Mouse (Mus musculus) CH12.LX (cell line): ENCODE measurements around the gene Acss1. TPM values are rescaled to one million over a fixed set of nuclear protein-coding genes. Genes with fewer than 3 reads are reported as not detected.

Experiments used
- DNase-seq: peaks from one replicate; pipeline ENCODE4 v3.0.0-alpha.2; 2013; ENCODE audit errors: extremely low read depth
- H3K27ac ChIP-seq: 2 replicates; pipeline ENCODE4 v1.5.1; 2012; ENCODE audit warnings: low read depth, mild to moderate bottlenecking, control low read depth, moderate library complexity; ENCODE audit not compliant: insufficient read depth
- H3K27me3 ChIP-seq: replicated peaks from 2 replicates; pipeline ENCODE3; 2012; ENCODE audit warnings: inconsistent platforms
- H3K36me3 ChIP-seq, 2 experiments: replicated peaks in 1 of 2; 2 replicates each; pipeline versions ENCODE3 to v1.6.1; 2012; ENCODE audit warnings: inconsistent platforms in 1 of 2, low read length in 1 of 2, mild to moderate bottlenecking in 1 of 2, mixed read lengths in 1 of 2, moderate library complexity in 1 of 2; ENCODE audit not compliant: control insufficient read depth in 1 of 2, insufficient read depth in 1 of 2
- H3K4me1 ChIP-seq, 2 experiments: 2 replicates each; pipeline ENCODE4 v1.6.1; 2012; ENCODE audit warnings: inconsistent platforms in 1 of 2, moderate library complexity in 1 of 2; ENCODE audit not compliant: insufficient read depth in 2 of 2, control insufficient read depth in 1 of 2
- H3K4me2 ChIP-seq: 2 replicates; pipeline ENCODE4 v1.6.1; 2012; ENCODE audit warnings: low read depth, mild to moderate bottlenecking, control low read depth; ENCODE audit not compliant: poor library complexity, insufficient read depth, severe bottlenecking
- H3K4me3 ChIP-seq, 3 experiments: fragments of 150-350 bp in 1 of 3; sonication (generic) in 1 of 3; replicated peaks in 1 of 3; 2 replicates each; pipeline versions ENCODE3 to v1.5.1; 2011 to 2012; ENCODE audit warnings: low read depth in 2 of 3, low read length in 2 of 3, mild to moderate bottlenecking in 2 of 3, moderate library complexity in 2 of 3, control low read depth in 1 of 3, improper control_type of control experiment in 1 of 3, inconsistent platforms in 1 of 3, mixed read lengths in 1 of 3; ENCODE audit not compliant: poor library complexity in 1 of 3
- H3K79me2 ChIP-seq: replicated peaks from 2 replicates; pipeline ENCODE4 v1.6.1; 2012; ENCODE audit warnings: mild to moderate bottlenecking, moderate library complexity; ENCODE audit not compliant: control insufficient read depth, poor library complexity, insufficient read depth, severe bottlenecking; ENCODE audit errors: extremely low read depth
- H3K9ac ChIP-seq: 2 replicates; pipeline ENCODE4 v1.6.1; 2012; ENCODE audit warnings: low read depth, mild to moderate bottlenecking, control low read depth, moderate library complexity; ENCODE audit not compliant: insufficient read depth
- H3K9me3 ChIP-seq: replicated peaks from 2 replicates; pipeline ENCODE3; 2012; ENCODE audit warnings: low read length, inconsistent platforms, mixed read lengths
- CHD2 ChIP-seq: IDR thresholded peaks from 2 replicates; pipeline ENCODE4 v1.6.1; 2011; ENCODE audit warnings: low read length, improper control_type of control experiment
- CTCF ChIP-seq, 2 experiments: IDR thresholded peaks in 1 of 2; conservative IDR thresholded peaks in 1 of 2; 2 replicates each; pipeline ENCODE4 v1.5.1; 2011 to 2012; ENCODE audit warnings: low read depth in 2 of 2, low read length in 2 of 2, improper control_type of control experiment in 1 of 2, inconsistent platforms in 1 of 2, mild to moderate bottlenecking in 1 of 2, moderate library complexity in 1 of 2
- ETS1 ChIP-seq: conservative IDR thresholded peaks from 2 replicates; pipeline ENCODE4 v1.6.1; 2012; ENCODE audit warnings: low read depth, mild to moderate bottlenecking, inconsistent platforms, low read length, improper control_type of control experiment, moderate library complexity
- GABPA ChIP-seq: IDR thresholded peaks from 2 replicates; pipeline ENCODE4 v1.6.1; 2012; ENCODE audit warnings: low read depth, low read length, improper control_type of control experiment, inconsistent platforms; ENCODE audit not compliant: insufficient replicate concordance
- JUN ChIP-seq: IDR thresholded peaks from 2 replicates; pipeline ENCODE4 v1.6.1; 2011; ENCODE audit warnings: low read depth, mild to moderate bottlenecking, low read length, improper control_type of control experiment, moderate library complexity; ENCODE audit not compliant: insufficient read depth
- KAT2A ChIP-seq: IDR thresholded peaks from 2 replicates; pipeline ENCODE4 v1.6.1; 2012; ENCODE audit warnings: low read length, improper control_type of control experiment, inconsistent platforms; ENCODE audit not compliant: insufficient replicate concordance
- MAFK ChIP-seq: IDR thresholded peaks from 2 replicates; pipeline ENCODE4 v1.6.1; 2011; ENCODE audit warnings: low read length, improper control_type of control experiment; ENCODE audit not compliant: insufficient replicate concordance
- MAZ ChIP-seq: IDR thresholded peaks from 2 replicates; pipeline ENCODE4 v1.6.1; 2012; ENCODE audit warnings: low read depth, mild to moderate bottlenecking, inconsistent platforms, low read length, improper control_type of control experiment, moderate library complexity
- MXI1 ChIP-seq: IDR thresholded peaks from 2 replicates; pipeline ENCODE4 v1.6.1; 2011; ENCODE audit warnings: mild to moderate bottlenecking, low read depth, low read length, improper control_type of control experiment
- NELFE ChIP-seq: IDR thresholded peaks from 2 replicates; pipeline ENCODE4 v1.6.1; 2011; ENCODE audit warnings: low read depth, low read length, improper control_type of control experiment
- NRF1 ChIP-seq: IDR thresholded peaks from 2 replicates; pipeline ENCODE4 v1.6.1; 2014; ENCODE audit warnings: low read depth, mild to moderate bottlenecking, inconsistent platforms, low read length, improper control_type of control experiment, moderate library complexity
- RAD21 ChIP-seq: IDR thresholded peaks from 2 replicates; pipeline ENCODE4 v1.6.1; 2011; ENCODE audit warnings: low read depth, mild to moderate bottlenecking, low read length, improper control_type of control experiment, moderate library complexity
- RCOR1 ChIP-seq: conservative IDR thresholded peaks from 2 replicates; pipeline ENCODE4 v1.6.1; 2012; ENCODE audit warnings: low read depth, mild to moderate bottlenecking, inconsistent platforms, low read length, improper control_type of control experiment
- SMC3 ChIP-seq: IDR thresholded peaks from 2 replicates; pipeline ENCODE4 v1.6.1; 2011; ENCODE audit warnings: low read depth, low read length, improper control_type of control experiment
- TBP ChIP-seq: conservative IDR thresholded peaks from 2 replicates; pipeline ENCODE4 v1.6.1; 2011; ENCODE audit warnings: low read depth, low read length, improper control_type of control experiment
- UBTF ChIP-seq: IDR thresholded peaks from 2 replicates; pipeline ENCODE4 v1.6.1; 2012; ENCODE audit warnings: low read depth, mild to moderate bottlenecking, inconsistent platforms, low read length, improper control_type of control experiment, moderate library complexity
- USF1 ChIP-seq: IDR thresholded peaks from 2 replicates; pipeline ENCODE4 v1.6.1; 2014; ENCODE audit warnings: low read depth, mild to moderate bottlenecking, inconsistent platforms, low read length, improper control_type of control experiment
- USF2 ChIP-seq: conservative IDR thresholded peaks from 2 replicates; pipeline ENCODE4 v1.6.1; 2011; ENCODE audit warnings: low read depth, low read length, improper control_type of control experiment
- dilution Hi-C: fragments of 300-500 bp; cut with MboI; formaldehyde crosslinking; loops from 2 replicates; pipeline ENCODE4 v1.14.3; 2020; ENCODE audit warnings: low sequenced_read_pairs; ENCODE audit not compliant: extremely low pct_unique_long_range_greater_than_20kb, extremely low pct_ligation_motif_present
- in situ Hi-C: fragments of 300-500 bp; cut with MboI; formaldehyde crosslinking; loops from 3 replicates; pipeline ENCODE4 v1.14.3; 2019; ENCODE audit warnings: low sequenced_read_pairs, low pct_ligation_motif_present, low pct_unique_long_range_greater_than_20kb, mixed read lengths
- polyA plus RNA-seq: library from polyadenylated mRNA; unstranded; fragments of >175 nt; gene quantifications from 2 replicates; pipeline ENCODE4 v1.2.1, GENCODE M21; 2012; ENCODE audit warnings: low read depth; ENCODE audit not compliant: insufficient read length
- total RNA-seq, 2 experiments: library from RNA; depleted of rRNA; stranded (reverse); fragments of 300-350 nt in 1 of 2; fragments of >200 nt in 1 of 2; gene quantifications; 2 replicates each; pipeline ENCODE4 v1.2.3; 2012 to 2014

The Acss1 gene
- total and polyA plus RNA-seq, 3 experiments = 0.39 to 1.7 (median 0.76) TPM

DNA sequence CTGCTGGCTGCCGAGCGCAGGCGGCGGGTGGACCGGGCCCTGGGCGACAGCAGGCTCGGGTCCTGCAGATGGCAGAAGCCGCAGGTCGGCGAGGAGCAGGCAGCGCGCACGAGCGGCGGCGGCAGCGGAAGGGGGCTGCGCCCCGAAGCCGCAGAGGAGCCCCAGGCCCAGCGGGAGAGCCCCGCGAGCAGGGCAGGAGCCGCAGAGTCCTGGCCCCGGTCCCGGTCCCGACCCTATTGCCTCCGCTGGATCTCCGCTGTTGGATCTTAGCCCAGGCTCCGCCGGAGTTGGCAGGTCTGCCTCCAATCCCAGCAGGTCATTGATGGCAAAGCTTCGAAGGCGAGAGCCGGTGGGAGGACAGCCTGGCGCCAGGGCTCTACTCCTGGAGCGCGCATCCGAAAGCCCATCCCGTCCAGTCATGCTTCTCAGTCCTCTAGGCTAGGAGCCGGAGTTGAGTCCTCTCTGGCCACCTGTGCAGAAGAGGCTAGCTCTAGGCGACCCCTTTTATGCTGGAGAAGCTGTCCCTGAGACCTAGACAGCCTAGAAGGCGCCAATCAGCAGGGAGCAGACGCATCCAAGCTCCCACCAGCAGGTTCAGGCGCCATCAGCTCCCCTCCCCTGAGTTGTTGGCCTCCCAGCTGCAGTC is 20.4 kb upstream of the Acss1 start:
- Histone ChIP-seq H3K4me3 (no peak overlapping the region), H3K36me3 (no peaks in the 10 kb centered on the region), H3K79me2 (no peaks in the 10 kb centered on the region), H3K27ac (no peak overlapping the region), H3K9ac (no peak overlapping the region), H3K4me2 (no peak overlapping the region), H3K27me3 (peaks cover 80% of the 10 kb centered on the region)
- dilution Hi-C loops = no loop called here
- DNase-seq = no peak
- TF ChIP-seq MAFK = no peak
- no peak for TF ChIP-seq MXI1
- TF ChIP-seq RAD21 = no peak
- no peak for TF ChIP-seq USF2
- no peak for TF ChIP-seq RCOR1
- TF ChIP-seq ETS1 = no peak
- no peak for TF ChIP-seq CHD2
- TF ChIP-seq SMC3 = no peak
- no peak for TF ChIP-seq NELFE
- no peak for TF ChIP-seq KAT2A
- no peak for TF ChIP-seq JUN
- TF ChIP-seq GABPA = no peak
- TF ChIP-seq UBTF = no peak
- no peak for TF ChIP-seq MAZ
- TF ChIP-seq, all 38 proteins: peak for 0
- Histone ChIP-seq H3K4me1 (no peaks in the 10 kb centered on the region), H3K9me3 (no peaks in the 10 kb centered on the region)
- in situ Hi-C loops = no loop called here

DNA sequence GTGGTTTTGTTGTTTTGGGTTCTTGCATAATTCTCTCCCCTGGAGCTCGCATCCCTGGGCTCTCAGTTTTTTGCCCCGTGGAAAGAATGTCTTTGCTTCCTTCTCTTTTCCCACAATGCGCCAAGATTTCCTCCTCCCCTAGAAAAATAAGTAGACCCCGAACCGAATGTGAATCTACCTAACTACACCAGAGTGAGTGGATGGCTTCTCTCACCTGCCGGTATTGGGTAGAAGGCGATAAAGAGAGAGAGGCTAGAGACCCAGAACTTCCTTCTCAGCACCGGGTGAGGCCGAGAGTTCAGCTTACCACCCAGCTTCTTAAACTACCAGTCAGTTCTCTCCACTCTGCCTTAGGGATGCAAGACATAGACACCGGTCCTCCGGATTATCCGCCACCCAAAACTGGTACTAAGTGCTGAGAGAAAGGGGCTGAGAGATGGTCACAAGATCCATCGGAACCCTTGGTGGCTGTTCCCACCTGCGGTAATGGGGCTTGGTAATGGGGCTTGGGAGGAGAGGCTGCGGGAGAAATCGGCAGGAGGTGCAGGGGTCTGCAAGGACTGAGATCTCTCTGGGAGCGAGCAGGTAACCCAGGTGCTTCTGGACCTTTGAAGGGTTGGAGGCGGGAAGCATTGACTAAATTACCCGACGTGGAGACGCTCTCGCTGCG is 19.7 kb upstream of the Acss1 start:
- H3K27me3 ChIP-seq = peaks cover 73% of the 10 kb centered on the region
- no peak for DNase-seq
- no peak overlapping the region for H3K9ac ChIP-seq
- H3K9me3 ChIP-seq = no peaks in the 10 kb centered on the region
- H3K36me3 ChIP-seq = no peaks in the 10 kb centered on the region
- H3K4me3 ChIP-seq = no peak overlapping the region
- H3K27ac ChIP-seq = no peak overlapping the region
- TF ChIP-seq RAD21 (no peak), NRF1 (no peak), GABPA (no peak), CHD2 (no peak), CTCF (conservative IDR thresholded peaks at IDR 0.05 in 1 of 2, IDR thresholded peaks at IDR 0.05 in 1 of 2; ENCODE audit: low read depth in 2 of 2, low read length in 2 of 2) (no peak), MAZ (no peak), USF1 (no peak), MXI1 (no peak), JUN (no peak), TBP (no peak)
- dilution Hi-C loops = no loop called here
- H3K79me2 ChIP-seq = no peaks in the 10 kb centered on the region
- H3K4me1 ChIP-seq = no peaks in the 10 kb centered on the region
- in situ Hi-C loops = no loop called here
- H3K4me2 ChIP-seq = no peak overlapping the region
